Comparison of ENCODE assay signal across 8 mouse cellular contexts in the genomic region with DNA sequence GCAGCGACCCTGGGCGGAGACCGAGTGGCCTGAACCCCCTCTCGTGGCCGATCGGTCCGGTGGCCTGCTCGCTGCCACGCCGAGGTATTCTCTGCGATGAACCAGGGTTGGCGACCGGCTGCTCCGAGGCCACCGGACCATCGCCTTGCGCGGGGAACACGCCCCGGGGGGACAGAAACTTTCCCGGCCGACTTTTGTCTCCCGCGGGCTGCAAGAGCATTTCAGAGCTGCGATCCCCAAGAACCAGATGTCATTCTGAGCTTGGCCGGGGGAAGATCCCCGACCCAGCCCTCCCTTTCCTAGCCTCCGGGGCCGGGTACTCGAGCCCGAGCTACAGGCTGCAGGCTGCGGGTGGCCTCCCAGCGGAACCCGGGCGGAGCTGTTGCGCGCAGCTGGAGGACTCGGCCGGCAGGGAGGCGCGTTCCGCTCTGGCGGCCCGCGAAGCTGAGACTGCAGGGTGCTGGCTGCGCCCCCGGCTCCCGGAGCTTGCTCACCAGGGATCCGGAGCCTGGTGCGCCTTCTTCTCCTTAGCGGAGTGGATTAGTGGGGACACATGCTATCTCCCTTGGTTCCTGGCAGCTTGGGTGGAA. TPM values are rescaled to one million over a fixed set of nuclear protein-coding genes. Genes with fewer than 3 reads are reported as not detected.
A peak's percentile ranks its signal among the peaks of the same experiment; 100 is the strongest.
DNase-seq lines count a peak whose midpoint lies in the region; ATAC-seq and TF ChIP-seq lines count a peak whose summit lies in the region.

No protein-coding gene starts in this region.

- peak; percentile 23 for ATAC-seq in forebrain, postnatal 0 days
- ATAC-seq in hindbrain, embryonic 13.5 days (ENCODE audit: low FRiP score): peak; percentile 15; the same call in 1 of the 2 replicates

- TF ChIP-seq CTCF in E14TG2a.4 (conservative IDR thresholded peaks at IDR 0.05; ENCODE audit: low read length): no peak
- peak; percentile 19; the same call in 1 of the 2 replicates for TF ChIP-seq CTCF in forebrain, postnatal 0 days (IDR thresholded peaks at IDR 0.05; ENCODE audit: low read depth)

- H3K4me3 ChIP-seq in E14TG2a.4 (replicated peaks; ENCODE audit: low read length): peak overlapping the region; percentile 85
- peak overlapping the region; percentile 54 for H3K4me3 ChIP-seq in forebrain, postnatal 0 days (ENCODE audit: low read depth, low read length)
- H3K4me3 ChIP-seq in hindbrain, embryonic 13.5 days: peak overlapping the region; percentile 75

- WGBS in forebrain, postnatal 0 days: under 1% methylated on average over 50 of the region's 51 CpGs
- WGBS in hindbrain, embryonic 13.5 days: 0% methylated on average over 51 of the region's 51 CpGs

- H3K4me2 ChIP-seq in forebrain, postnatal 0 days (ENCODE audit: low read depth): peak overlapping the region; percentile 94
- peak overlapping the region; percentile 89 for H3K4me2 ChIP-seq in hindbrain, embryonic 13.5 days

- no peaks in the 10 kb centered on the region for H3K9me3 ChIP-seq in E14TG2a.4 (ENCODE audit: low read length)
- H3K9me3 ChIP-seq in forebrain, postnatal 0 days (ENCODE audit: low read length): no peaks in the 10 kb centered on the region
- H3K9me3 ChIP-seq in hindbrain, embryonic 13.5 days: no peaks in the 10 kb centered on the region

- no peaks in the 10 kb centered on the region for H3K36me3 ChIP-seq in E14TG2a.4 (ENCODE audit: insufficient read depth, low read length)
- H3K36me3 ChIP-seq in forebrain, postnatal 0 days (ENCODE audit: insufficient read depth): no peaks in the 10 kb centered on the region
- no peaks in the 10 kb centered on the region for H3K36me3 ChIP-seq in hindbrain, embryonic 13.5 days

- DNase-seq in adrenal gland, postnatal 36 days: peak; percentile 61 to 67
- peak; percentile 71 for DNase-seq in forebrain, postnatal 0 days
- peak; percentile 65 to 76 for DNase-seq in left cerebral cortex, adult 18-20 months (ENCODE audit: low spot score in 2 of 2)
- peak; percentile 6 for DNase-seq in lung, postnatal 36 days
- DNase-seq in right cerebral cortex, postnatal 36 days (ENCODE audit: low spot score in 2 of 2): peak; percentile 40 to 60
- DNase-seq in c-Kit-positive CD71-positive TER-119-positive erythroid progenitor cells, embryonic 14.5 days (ENCODE audit: low spot score): no peak

- peaks cover 17% of the 10 kb centered on the region for H3K4me1 ChIP-seq in E14TG2a.4 (replicated peaks; ENCODE audit: low read depth, low read length)
- peaks cover 16% of the 10 kb centered on the region for H3K4me1 ChIP-seq in forebrain, postnatal 0 days (ENCODE audit: insufficient read depth)
- H3K4me1 ChIP-seq in hindbrain, embryonic 13.5 days (replicated peaks): peaks cover 54% of the 10 kb centered on the region

- H3K9ac ChIP-seq in forebrain, postnatal 0 days: peak overlapping the region; percentile 77
- peak overlapping the region; percentile 86 for H3K9ac ChIP-seq in hindbrain, embryonic 13.5 days

- H3K27ac ChIP-seq in forebrain, postnatal 0 days (ENCODE audit: low read depth, low read length): peak overlapping the region; percentile 76
- H3K27ac ChIP-seq in hindbrain, embryonic 13.5 days: peak overlapping the region; percentile 91

- peaks cover 76% of the 10 kb centered on the region for H3K27me3 ChIP-seq in E14TG2a.4 (ENCODE audit: insufficient read depth, low read length)
- no peaks in the 10 kb centered on the region for H3K27me3 ChIP-seq in forebrain, postnatal 0 days (ENCODE audit: insufficient read depth, low read length)
- H3K27me3 ChIP-seq in hindbrain, embryonic 13.5 days: peaks cover 31% of the 10 kb centered on the region

RNA-seq across cellular contexts. Expression of gene Cdh4, which starts 1.1 kb away (rescaled TPM):
- 1 to 10 TPM; 3.8 to 5.1 TPM for total RNA-seq in adrenal gland, postnatal 36 days (2021)
- total RNA-seq in forebrain, postnatal 0 days (2014; rRNA removed): 47.9 and 84.0 TPM in 2 replicates
- 44.0 and 58.9 TPM in 2 replicates for polyA plus RNA-seq in forebrain, postnatal 0 days (2015; fragmentation: Nextera tagmentation; extraction: Ambion mirVana)
- 37.2 and 37.5 TPM in 2 replicates for polyA plus RNA-seq in hindbrain, embryonic 13.5 days (2015; fragmentation: Nextera tagmentation; extraction: Ambion mirVana)
- 10 to 100 TPM; 20.7 to 20.9 TPM for total RNA-seq in left cerebral cortex, adult 18-20 months (2021)
